Mouse (Mus musculus): ENCODE measurements around the gene Ms4a6d.
"Not testable (repeated sequence)": the region's sequence is repeated elsewhere in the genome, so short reads cannot be mapped to it uniquely, and the experiment has no call there.

Gene Ms4a6d

DNA sequence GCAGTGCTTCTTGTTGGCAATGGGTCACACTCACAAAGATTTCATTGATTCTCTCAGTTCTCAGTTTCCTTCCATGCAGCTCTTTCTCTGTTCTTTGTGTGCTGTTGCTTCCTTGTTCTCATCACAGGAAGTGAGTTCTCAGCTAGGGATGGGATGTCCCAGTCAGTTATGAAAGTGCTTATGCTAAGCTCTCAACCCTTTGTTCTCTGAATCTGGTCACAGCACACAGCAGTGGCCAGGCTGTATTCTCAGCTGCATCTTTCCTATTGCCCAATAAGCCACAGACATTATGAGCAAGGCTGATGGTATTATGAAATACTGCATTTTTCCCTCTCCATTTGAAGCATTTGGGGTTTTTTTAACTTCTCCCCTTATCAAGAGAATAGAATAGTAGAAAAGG is 45.1 kb downstream of the Ms4a6d start:
- DNase-seq (ENCODE audit: low read depth, low spot score), result not testable (repeated sequence)

GRCm38 (mm10) chr19:11554726-11555125 is 49.9 kb downstream of the Ms4a6d start:
- no peak for DNase-seq (ENCODE audit: low read depth, low spot score)

DNA sequence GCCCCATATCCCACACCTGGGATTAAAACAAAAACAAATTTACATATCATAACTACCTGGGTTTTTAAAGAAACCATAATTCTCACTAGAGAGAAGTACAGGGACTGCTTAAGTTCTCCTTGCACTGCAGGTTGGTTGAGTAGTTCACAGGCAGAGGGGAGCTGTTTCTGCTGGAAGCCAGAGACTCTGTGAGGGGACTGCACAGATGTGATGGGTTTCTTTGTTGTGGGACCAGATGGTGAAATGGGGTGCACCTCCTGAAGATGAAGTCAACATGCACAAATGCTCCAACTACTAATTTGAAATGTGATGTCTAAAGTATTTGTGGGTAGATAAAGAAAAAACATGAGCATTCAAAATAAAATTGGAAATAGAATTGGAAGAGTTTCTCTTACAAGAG is 56.7 kb downstream of the Ms4a6d start:
- no peak for DNase-seq (ENCODE audit: low read depth, low spot score)

- not testable (repeated sequence) for DNase-seq (ENCODE audit: low read depth, low spot score)
Measured at GRCm38 (mm10) chr19:11544383-11544782, 60.3 kb downstream of the Ms4a6d start.

DNA sequence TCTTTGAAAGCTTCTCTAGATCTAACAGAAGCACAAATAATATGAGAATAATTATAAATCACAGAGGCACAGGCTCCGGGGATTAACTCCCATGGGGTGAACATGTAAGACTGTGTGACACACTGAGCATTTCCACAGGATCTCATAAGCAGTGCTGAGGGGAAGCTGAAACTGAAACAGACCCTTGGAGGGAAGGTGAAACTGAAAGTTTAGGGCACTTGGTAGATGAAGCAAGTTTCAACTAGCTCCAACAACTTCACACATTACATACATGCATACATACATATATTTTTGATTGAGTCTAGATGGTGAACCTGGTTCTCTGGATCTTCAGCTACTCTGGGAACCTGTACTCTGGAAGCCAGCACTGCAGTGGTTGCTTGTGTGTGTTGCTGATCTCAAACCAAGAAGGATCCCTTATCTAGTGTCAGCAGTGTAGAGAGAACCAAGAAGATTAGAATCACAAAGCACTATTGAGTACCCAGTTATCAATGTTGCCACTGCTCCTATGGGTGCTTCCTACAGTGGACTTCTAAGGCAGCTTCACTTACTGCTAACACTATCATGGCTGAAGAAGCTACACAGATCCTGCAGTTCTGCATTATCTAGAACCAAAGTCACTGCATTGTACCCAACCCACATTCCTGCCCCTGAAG is 64.4 kb downstream of the Ms4a6d start:
- not testable (repeated sequence) for DNase-seq (ENCODE audit: low read depth, low spot score)

DNA sequence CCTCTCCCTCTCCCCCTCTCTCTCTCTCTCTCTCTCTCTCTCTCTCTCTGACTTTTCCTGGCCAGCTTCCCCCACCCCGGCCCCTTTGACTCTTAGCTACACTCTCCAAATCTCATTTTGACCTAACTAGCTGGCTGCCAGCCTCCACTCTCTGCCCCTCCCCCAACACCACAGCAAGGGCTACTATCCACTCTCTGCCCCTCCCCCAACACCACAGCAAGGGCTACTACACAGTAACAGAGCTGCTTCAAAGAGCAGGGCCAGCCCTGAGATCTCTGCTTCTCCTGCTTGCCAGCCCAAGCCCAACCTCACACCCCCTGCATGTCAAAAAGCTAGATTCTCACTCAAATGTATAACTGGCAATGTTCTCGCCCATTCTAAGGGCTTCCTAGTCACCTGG is 67.3 kb downstream of the Ms4a6d start:
- no peak for DNase-seq (ENCODE audit: low read depth, low spot score)

Data from telencephalon, adult 2 months (tissue).